Mouse (Mus musculus) neural tube, embryonic 12.5 days (tissue): ENCODE data around the gene Dedd. TPM values are rescaled to one million over a fixed set of nuclear protein-coding genes. Genes with fewer than 3 reads are reported as not detected.

Experiments
- polyA plus RNA-seq: library from polyadenylated mRNA; unstranded; fragments of >200 nt; fragmentation: Nextera tagmentation; extraction: Ambion mirVana; gene quantifications from 2 replicates; pipeline ENCODE4 v1.2.1, GENCODE M21; 2016

The Dedd gene
- polyA plus RNA-seq, 1 experiment from 2014 or later, result 57.3 TPM

Other genes with a start within 250 kb of the Dedd start
- gene Cfap126, start 215.2 kb upstream of the Dedd start, polyA plus RNA-seq, result 1.7 and 2.3 TPM in 2 replicates
- gene Sdhc, start 178.5 kb upstream of the Dedd start, polyA plus RNA-seq, result 228 and 233 TPM in 2 replicates
- 6.5 and 7.8 TPM in 2 replicates for gene Mpz, start 178.4 kb upstream of the Dedd start, polyA plus RNA-seq
- 5.9 and 6.2 TPM in 2 replicates for gene Pcp4l1, start 132.9 kb upstream of the Dedd start, polyA plus RNA-seq
- 0.20 and 0.24 TPM in 2 replicates for gene Nr1i3, start 115.2 kb upstream of the Dedd start, polyA plus RNA-seq
- 30.1 and 30.8 TPM in 2 replicates for gene Tomm40l, start 106.6 kb upstream of the Dedd start, polyA plus RNA-seq
- gene Apoa2, start 104.1 kb upstream of the Dedd start, polyA plus RNA-seq, result 5.4 and 7.6 TPM in 2 replicates
- gene Fcer1g, start 94.8 kb upstream of the Dedd start, polyA plus RNA-seq, result 21.9 and 24.3 TPM in 2 replicates
- gene Adamts4, start 78.7 kb upstream of the Dedd start, polyA plus RNA-seq, result 6.2 and 6.3 TPM in 2 replicates
- gene Ndufs2, start 77.8 kb upstream of the Dedd start, polyA plus RNA-seq, result 233 and 247 TPM in 2 replicates
- 88.3 and 95.6 TPM in 2 replicates for gene B4galt3, start 58.8 kb upstream of the Dedd start, polyA plus RNA-seq
- gene Ppox, start 48.0 kb upstream of the Dedd start, polyA plus RNA-seq, result 52.0 and 54.3 TPM in 2 replicates
- gene Usp21, start 41.2 kb upstream of the Dedd start, polyA plus RNA-seq, result 103 and 111 TPM in 2 replicates
- gene Ufc1, start 34.1 kb upstream of the Dedd start, polyA plus RNA-seq, result 105 and 120 TPM in 2 replicates
- 45.6 and 46.1 TPM in 2 replicates for gene Nit1, start 16.5 kb downstream of the Dedd start, polyA plus RNA-seq
- gene Pfdn2, start 16.5 kb downstream of the Dedd start, polyA plus RNA-seq, result 157 and 158 TPM in 2 replicates
- 2.1 and 2.6 TPM in 2 replicates for gene Klhdc9, start 31.7 kb downstream of the Dedd start, polyA plus RNA-seq
- gene Nectin4, start 41.0 kb downstream of the Dedd start, polyA plus RNA-seq, result 1.2 and 1.8 TPM in 2 replicates
- 1.0 and 1.1 TPM in 2 replicates for gene Arhgap30, start 59.8 kb downstream of the Dedd start, polyA plus RNA-seq
- 176 and 178 TPM in 2 replicates for gene Usf1, start 82.2 kb downstream of the Dedd start, polyA plus RNA-seq
- 9.2 and 10.3 TPM in 2 replicates for gene Tstd1, start 89.7 kb downstream of the Dedd start, polyA plus RNA-seq
- gene F11r, start 108.4 kb downstream of the Dedd start, polyA plus RNA-seq, result 15.0 and 16.9 TPM in 2 replicates
- gene Alyref2, start 174.3 kb downstream of the Dedd start, polyA plus RNA-seq, result 22.4 and 23.0 TPM in 2 replicates
- not detected in 2 replicates for gene Itln1, start 206.1 kb downstream of the Dedd start, polyA plus RNA-seq
- gene Cd244a, start 230.0 kb downstream of the Dedd start, polyA plus RNA-seq, result not detected in 2 replicates